Mouse (Mus musculus) adrenal gland (tissue): ENCODE results near the gene Arhgap29.

ENCODE experiments used
- intact Hi-C: fragments of 180-260 bp; cut with DNase I; formaldehyde crosslinking; loops from one replicate; pipeline ENCODE4 v1.15.1; 2025

Arhgap29 gene

GRCm38 (mm10) chr3:122049158-122049557 lies 96.8 kb downstream of the Arhgap29 start:
- intact Hi-C loops: no loop called here

GRCm38 (mm10) chr3:122058439-122059198 lies 106.3 kb downstream of the Arhgap29 start:
- intact Hi-C loops: no loop called here

GRCm38 (mm10) chr3:122062586-122062985 lies 110.2 kb downstream of the Arhgap29 start:
- intact Hi-C loops: no loop called here

- intact Hi-C loops: no loop called here
These were observed 112.4 kb downstream of the Arhgap29 start for GRCm38 (mm10) chr3:122064556-122065410.
